Mouse (Mus musculus) bone marrow macrophage, adult 2 months (primary cell): ENCODE data around the gene Mtmr10. TPM values are rescaled to one million over a fixed set of nuclear protein-coding genes. Genes with fewer than 3 reads are reported as not detected.

Experiments used
- H3K27ac ChIP-seq: 2 replicates; pipeline ENCODE4 v1.5.1; 2012; ENCODE audit warnings: low read depth, low read length; ENCODE audit not compliant: insufficient read depth
- H3K4me1 ChIP-seq: 2 replicates; pipeline ENCODE4 v1.6.1; 2012; ENCODE audit warnings: low read length; ENCODE audit not compliant: control insufficient read depth, insufficient read depth
- H3K4me3 ChIP-seq: 2 replicates; pipeline ENCODE4 v1.5.1; 2012; ENCODE audit warnings: mild to moderate bottlenecking, low read length, moderate library complexity; ENCODE audit not compliant: insufficient read depth
- CTCF ChIP-seq: IDR thresholded peaks from 2 replicates; pipeline ENCODE4 v1.5.1; 2012; ENCODE audit warnings: low read depth, mild to moderate bottlenecking, low read length, moderate library complexity
- POLR2A ChIP-seq: IDR thresholded peaks from 2 replicates; pipeline ENCODE4 v1.6.1; 2012; ENCODE audit warnings: mild to moderate bottlenecking, low read depth, low read length, borderline replicate concordance
- polyA plus RNA-seq: library from polyadenylated mRNA; stranded (reverse); fragments of >200 nt; gene quantifications from 2 replicates; pipeline ENCODE4 v1.2.4, GENCODE M21; 2012; ENCODE audit not compliant: missing spikeins, insufficient read depth, insufficient read length

The Mtmr10 gene
- polyA plus RNA-seq, 1 experiment: 24.4 TPM

DNA sequence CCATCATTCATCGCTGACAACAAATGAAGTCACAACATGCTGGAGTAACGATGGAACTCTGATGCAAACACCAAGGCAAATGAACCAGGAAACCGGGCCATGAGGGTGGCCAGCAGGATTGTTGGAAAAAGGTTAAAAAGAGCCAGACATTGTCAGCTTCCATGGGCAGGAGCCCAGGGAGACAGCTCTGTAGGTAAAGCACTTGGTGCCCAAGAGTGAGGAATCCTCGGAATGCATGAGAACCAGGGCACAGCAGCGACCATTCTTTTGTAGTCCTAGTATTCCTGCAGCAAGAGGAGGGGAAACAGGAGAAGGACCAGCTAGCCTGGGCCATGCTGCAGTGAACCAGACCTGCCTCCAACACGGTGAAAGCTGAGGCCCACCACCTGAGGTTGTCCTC, 71.2 kb downstream of the Mtmr10 start:
- Histone ChIP-seq H3K4me3 (no peak overlapping the region), H3K27ac (no peak overlapping the region), H3K4me1 (peaks cover 31% of the 10 kb centered on the region)
- TF ChIP-seq POLR2A (no peak), CTCF (no peak)

DNA sequence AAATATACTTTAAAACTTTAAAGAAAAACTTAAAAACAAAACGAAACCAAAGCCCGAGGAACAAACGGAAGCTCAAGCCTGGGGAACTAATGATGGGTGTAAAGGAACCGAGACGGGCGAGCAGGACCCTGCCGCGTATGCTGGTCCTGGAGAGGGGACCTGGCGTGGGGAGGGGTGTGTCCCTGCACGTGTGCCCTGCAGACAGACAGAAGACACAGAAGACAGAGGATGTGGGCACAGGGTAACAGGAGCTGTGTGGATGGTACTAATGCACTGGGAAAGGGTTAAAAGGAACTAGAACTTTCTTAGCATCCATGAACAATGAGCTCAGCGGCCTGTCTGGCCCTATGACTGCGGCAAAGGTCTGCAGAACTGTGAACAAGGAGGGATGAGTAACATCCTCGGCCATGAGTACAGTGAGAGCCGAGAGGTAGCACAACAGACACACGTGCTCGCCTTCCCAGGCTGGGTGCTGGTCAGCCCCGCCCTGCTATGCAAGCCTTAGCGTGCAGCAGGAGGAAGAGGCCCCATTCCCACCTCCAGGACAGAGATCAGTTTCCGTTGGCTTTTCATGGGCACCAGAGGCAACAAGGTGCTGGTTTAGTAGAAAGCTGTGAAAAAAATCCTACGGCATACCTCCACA, 72.6 kb downstream of the Mtmr10 start:
- TF ChIP-seq CTCF (no peak), POLR2A (no peak)
- Histone ChIP-seq H3K27ac (peak overlapping the region; percentile 7; the same call in 1 of the 2 replicates), H3K4me1 (peaks cover 31% of the 10 kb centered on the region), H3K4me3 (no peak overlapping the region)

DNA sequence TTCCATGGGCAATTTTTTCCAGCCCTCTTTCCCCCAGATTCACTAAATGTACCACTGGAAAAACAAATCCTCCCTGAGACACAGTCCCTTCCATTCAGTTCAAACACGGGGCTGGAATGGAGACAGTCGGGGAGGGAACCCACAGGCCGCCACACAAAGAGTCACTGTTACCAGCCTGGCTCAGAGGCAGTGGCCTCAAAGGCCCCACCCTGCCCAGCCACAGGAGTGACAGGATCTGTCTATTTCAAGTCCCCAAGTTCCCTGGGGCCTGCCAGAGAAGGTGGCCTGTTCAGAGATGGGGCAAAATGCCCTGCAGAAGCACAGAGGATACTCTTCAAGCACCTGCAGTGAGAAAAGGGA, 73.1 kb downstream of the Mtmr10 start:
- Histone ChIP-seq H3K4me1 (peaks cover 31% of the 10 kb centered on the region), H3K4me3 (no peak overlapping the region), H3K27ac (peak overlapping the region; percentile 7; the same call in 1 of the 2 replicates)
- TF ChIP-seq CTCF (no peak), POLR2A (no peak)

DNA sequence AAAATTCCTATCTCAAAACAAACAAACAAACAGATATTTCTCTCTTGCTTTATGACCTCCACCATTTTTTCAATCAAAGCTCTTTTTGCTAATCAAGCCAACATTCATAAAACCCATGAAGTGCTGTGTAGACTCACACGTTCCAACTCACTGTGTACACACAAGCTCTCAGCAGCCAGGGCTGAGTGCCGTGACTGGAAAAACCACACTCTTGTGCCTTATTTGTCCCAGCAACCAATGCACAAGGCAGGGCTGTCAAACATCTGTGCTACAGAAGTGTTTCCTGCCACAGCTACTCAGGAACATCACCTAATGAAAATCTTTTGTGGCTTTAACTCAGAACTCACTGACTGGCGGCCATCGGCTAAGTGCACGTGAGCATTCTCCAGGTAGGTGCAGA, 78.4 kb downstream of the Mtmr10 start:
- TF ChIP-seq POLR2A (no peak), CTCF (no peak)

DNA sequence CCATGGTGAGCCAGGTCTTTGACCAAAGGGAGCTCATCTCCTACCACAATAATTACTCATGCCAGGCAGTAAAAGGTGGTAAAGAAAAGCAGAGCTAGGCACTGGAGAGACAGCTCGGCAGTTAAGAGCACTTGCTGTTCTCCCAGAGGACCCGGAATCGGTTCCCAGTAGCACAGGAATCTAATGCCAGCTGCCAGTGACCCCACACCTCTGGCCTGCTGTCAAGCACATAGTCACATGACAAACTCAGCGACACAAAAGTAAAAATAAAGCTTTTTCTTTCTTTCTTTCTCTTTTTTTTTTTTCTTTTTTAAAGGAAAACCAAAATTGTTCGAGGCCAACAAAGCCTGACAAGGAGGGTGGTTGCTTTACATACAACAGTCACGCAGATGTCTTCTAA, 82.4 kb downstream of the Mtmr10 start:
- Histone ChIP-seq H3K4me3 (no peak overlapping the region), H3K27ac (no peak overlapping the region), H3K4me1 (peaks cover 6% of the 10 kb centered on the region)
- TF ChIP-seq CTCF (no peak), POLR2A (no peak)

More for the DNA sequence above, 78.4 kb downstream of the Mtmr10 start:
- Histone ChIP-seq H3K4me1 (peaks cover 2% of the 10 kb centered on the region; the same call in 1 of the 2 replicates), H3K4me3 (no peak overlapping the region), H3K27ac (no peak overlapping the region)

DNA sequence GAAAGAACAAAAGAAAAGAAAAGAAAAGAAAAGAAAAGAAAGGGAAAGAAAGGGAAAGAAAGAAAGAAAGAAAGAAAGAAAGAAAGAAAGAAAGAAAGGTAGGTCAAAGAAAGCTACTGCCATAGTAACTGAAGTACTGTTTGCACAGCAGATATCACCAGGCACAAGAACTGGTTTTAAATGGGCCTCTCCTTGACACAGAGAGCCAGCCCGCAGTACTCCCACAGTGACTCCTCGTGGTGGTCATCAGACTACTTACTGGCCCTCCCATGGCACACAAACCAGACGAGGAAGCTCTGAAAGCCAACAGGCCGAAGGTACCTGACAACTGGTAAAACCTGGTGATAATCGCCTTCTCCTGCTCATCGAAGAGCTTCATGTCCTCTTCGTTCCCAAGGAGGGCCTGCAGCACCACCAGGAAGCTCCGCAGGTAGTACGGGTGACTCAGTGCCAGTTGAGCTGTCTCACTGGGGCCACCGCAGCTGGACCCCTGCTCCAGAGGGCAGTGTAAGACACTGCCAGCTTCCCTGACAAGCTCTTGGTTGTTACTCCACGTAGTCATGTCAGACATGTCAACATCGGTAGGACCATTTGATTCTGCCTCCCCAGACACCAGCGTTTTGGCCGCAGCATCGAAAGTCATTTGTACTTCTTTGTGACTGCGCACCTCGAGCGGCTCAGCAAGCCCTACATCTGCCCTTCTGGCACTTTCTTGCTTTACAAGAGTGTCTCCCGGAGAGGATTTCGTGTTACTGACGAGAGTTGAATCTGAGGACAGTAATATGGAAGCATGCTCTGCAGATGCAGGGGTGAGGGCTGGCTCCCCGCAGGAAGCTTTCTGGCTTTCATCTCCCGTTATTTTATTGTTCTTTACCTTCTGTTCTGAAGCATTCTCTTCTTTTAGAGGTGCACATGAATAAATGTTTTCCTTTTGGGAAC, 84.8 kb downstream of the Mtmr10 start:
- Histone ChIP-seq H3K4me1 (peaks cover 6% of the 10 kb centered on the region), H3K4me3 (no peak overlapping the region), H3K27ac (no peak overlapping the region)
- TF ChIP-seq CTCF (no peak), POLR2A (no peak)

DNA sequence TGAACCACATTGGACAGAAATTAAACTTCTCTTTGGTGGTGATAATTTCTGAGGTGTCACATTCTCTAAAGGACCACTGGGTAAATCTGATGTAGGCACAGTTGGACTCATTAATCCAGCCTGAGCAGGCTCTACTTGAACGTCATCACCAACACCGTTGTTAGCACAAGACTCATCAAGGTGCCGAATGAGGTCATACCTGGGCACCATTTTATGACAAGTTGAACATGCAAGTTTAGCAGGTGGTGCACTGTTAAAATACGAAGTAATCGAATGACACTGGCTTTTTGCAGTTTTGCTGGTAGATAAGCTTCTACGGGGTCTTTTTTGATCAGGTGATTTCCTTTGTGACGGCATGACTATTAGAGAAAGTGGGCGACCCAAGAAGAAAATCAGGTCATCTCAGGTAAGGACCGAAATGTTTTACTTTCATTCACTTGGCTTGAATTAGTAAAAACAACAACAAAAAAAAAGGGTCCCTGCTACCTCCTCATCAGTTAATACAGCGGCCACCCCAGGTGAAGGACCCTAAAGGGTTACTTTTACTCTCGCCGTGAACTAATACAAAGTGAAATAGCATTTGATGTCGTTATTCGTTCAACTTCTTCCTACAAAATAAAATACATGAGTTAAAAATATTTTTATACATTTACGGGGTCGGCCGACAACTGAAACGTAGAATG, 85.8 kb downstream of the Mtmr10 start:
- peak overlapping the region; percentile 89 for H3K4me3 ChIP-seq
- peaks cover 6% of the 10 kb centered on the region for H3K4me1 ChIP-seq
- H3K27ac ChIP-seq: peak overlapping the region; percentile 90
- TF ChIP-seq CTCF (no peak), POLR2A (no peak)

DNA sequence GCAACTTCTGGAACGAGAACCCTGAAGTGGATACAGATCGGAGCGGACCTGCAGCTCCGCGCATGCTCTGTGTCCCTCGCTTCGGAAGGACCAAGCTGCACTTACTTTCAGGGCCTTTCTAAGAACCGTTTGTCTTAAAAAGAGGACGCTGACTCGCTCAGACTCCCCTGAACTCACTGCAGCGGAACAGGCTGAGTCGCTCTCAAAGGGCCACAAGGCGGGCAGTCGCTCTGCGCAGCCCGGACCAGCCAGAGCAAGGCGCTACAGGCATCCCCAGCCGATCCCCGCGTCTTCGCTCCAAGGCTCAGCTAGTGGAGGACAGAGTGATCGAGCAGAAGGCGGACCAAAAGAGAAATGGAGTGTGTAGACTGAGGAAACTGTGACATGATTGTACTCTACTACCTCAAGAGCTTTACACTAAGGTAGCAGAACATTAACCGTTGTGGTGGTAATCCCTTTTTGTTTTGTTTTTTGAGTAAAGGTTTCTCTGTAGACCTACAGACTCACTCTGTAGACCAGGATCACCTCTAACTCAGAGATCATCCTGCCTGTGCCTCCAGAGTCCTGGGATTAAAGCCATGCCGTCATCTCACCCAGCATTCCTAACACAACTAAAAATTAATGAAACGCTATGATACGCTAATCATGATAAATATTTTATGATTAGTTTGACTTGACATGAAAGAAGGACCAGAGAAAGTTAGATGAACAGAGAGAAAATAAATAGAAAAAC, 86.5 kb downstream of the Mtmr10 start, which contains the start of gene Fan1:
Gene Fan1, minus strand, starts transcription at position 266 of the 733 bp plus-strand sequence.
- TF ChIP-seq POLR2A: no peak
- TF ChIP-seq CTCF: no peak
- Histone ChIP-seq H3K4me3 (peak within 1 kb of the TSS; percentile 89), H3K4me1 (peaks cover 6% of the 10 kb centered on the region), H3K27ac (peak within 1 kb of the TSS; percentile 90)

Other genes starting within 250 kb of the Mtmr10 start
- gene Trpm1, start 133.8 kb upstream of the Mtmr10 start, polyA plus RNA-seq: not detected in 2 replicates
- 2.3 and 3.7 TPM in 2 replicates for gene Fan1, start 86.4 kb downstream of the Mtmr10 start, polyA plus RNA-seq
- 20.0 and 21.4 TPM in 2 replicates for gene Mphosph10, start 104.6 kb downstream of the Mtmr10 start, polyA plus RNA-seq
- 69.6 and 95.3 TPM in 2 replicates for gene Mcee, start 105.0 kb downstream of the Mtmr10 start, polyA plus RNA-seq
- not detected in 2 replicates for gene Apba2, start 214.1 kb downstream of the Mtmr10 start, polyA plus RNA-seq